Mouse (Mus musculus) midbrain, embryonic 10.5 days (tissue): ENCODE results near the gene Mfap4. TPM values are rescaled to one million over a fixed set of nuclear protein-coding genes. Genes with fewer than 3 reads are reported as not detected.

Source experiments
- DNase-seq: peaks from one replicate; pipeline ENCODE4 v3.0.0-alpha.2; 2017; ENCODE audit warnings: low spot score
- H3K27ac ChIP-seq: fragments of 300-500 bp; sonication (generic); replicated peaks from 2 replicates; pipeline ENCODE4 v1.5.1; 2016; ENCODE audit warnings: mild to moderate bottlenecking
- H3K27me3 ChIP-seq: fragments of 300-500 bp; sonication (generic); 2 replicates; pipeline ENCODE4 v1.6.1; 2016; ENCODE audit warnings: low read depth, mild to moderate bottlenecking; ENCODE audit not compliant: poor library complexity, severe bottlenecking
- H3K36me3 ChIP-seq: fragments of 300-500 bp; sonication (generic); 2 replicates; pipeline ENCODE4 v1.6.1; 2016; ENCODE audit warnings: mild to moderate bottlenecking, moderate library complexity
- H3K4me1 ChIP-seq: fragments of 300-500 bp; sonication (generic); 2 replicates; pipeline ENCODE4 v1.6.1; 2016
- H3K4me3 ChIP-seq: fragments of 300-500 bp; sonication (generic); 2 replicates; pipeline ENCODE4 v1.5.1; 2016; ENCODE audit warnings: mild to moderate bottlenecking, moderate library complexity
- H3K9me3 ChIP-seq: fragments of 300-500 bp; sonication (generic); replicated peaks from 2 replicates; pipeline ENCODE4 v1.6.1; 2016; ENCODE audit warnings: mild to moderate bottlenecking
- WGBS: fragments of 180-500 bp; shearing (Covaris S2); methylation state at CpG from one replicate; pipeline ENCODE4 v1.1.7; 2016; 5-methylcytosine and 5-hydroxymethylcytosine counted together
- polyA plus RNA-seq: library from polyadenylated mRNA; unstranded; fragments of >200 nt; fragmentation: Nextera tagmentation; extraction: Ambion mirVana; gene quantifications from 2 replicates; pipeline ENCODE4 v1.2.1, GENCODE M21; 2016

The Mfap4 gene
- polyA plus RNA-seq, 1 experiment from 2014 or later = 38.4 TPM

- Histone ChIP-seq H3K27ac (no peak overlapping the region), H3K4me3 (no peak overlapping the region), H3K36me3 (peaks cover 40% of the 10 kb centered on the region), H3K9me3 (no peaks in the 10 kb centered on the region), H3K4me1 (0 out of 2 replicates have a peak, but pooled peaks cover 3% of the 10 kb centered on the region), H3K27me3 (no peaks in the 10 kb centered on the region)
- WGBS = 82% methylated on average over 3 of the region's 3 CpGs
- no peak for DNase-seq
These were observed 51.7 kb downstream of the Mfap4 start for GRCm38 (mm10) chr11:61536952-61537351.

GRCm38 (mm10) chr11:61537362-61537761 lies 52.1 kb downstream of the Mfap4 start:
- no peak for DNase-seq
- Histone ChIP-seq H3K27me3 (no peaks in the 10 kb centered on the region), H3K9me3 (no peaks in the 10 kb centered on the region), H3K36me3 (peaks cover 40% of the 10 kb centered on the region), H3K27ac (no peak overlapping the region), H3K4me3 (no peak overlapping the region), H3K4me1 (0 out of 2 replicates have a peak, but pooled peaks cover 3% of the 10 kb centered on the region)
- WGBS = 88% methylated on average over 3 of the region's 3 CpGs

Other genes starting within 250 kb of the Mfap4 start
- 19.7 and 22.3 TPM in 2 replicates for gene Aldh3a2, start 218.0 kb upstream of the Mfap4 start, polyA plus RNA-seq
- gene Slc47a2, start 142.6 kb upstream of the Mfap4 start, polyA plus RNA-seq = not detected in 2 replicates
- gene Slc47a1, start 107.1 kb upstream of the Mfap4 start, polyA plus RNA-seq = 0.10 TPM in 1 of 2 replicates, not detected in the other
- 0.42 and 0.66 TPM in 2 replicates for gene Rnf112, start 31.3 kb upstream of the Mfap4 start, polyA plus RNA-seq
- 89.2 and 94.6 TPM in 2 replicates for gene Mapk7, start 9.0 kb downstream of the Mfap4 start, polyA plus RNA-seq
- 52.5 and 56.0 TPM in 2 replicates for gene B9d1, start 19.7 kb downstream of the Mfap4 start, polyA plus RNA-seq
- 23.9 and 28.4 TPM in 2 replicates for gene Epn2, start 94.3 kb downstream of the Mfap4 start, polyA plus RNA-seq
- 8.2 and 8.6 TPM in 2 replicates for gene Grap, start 167.8 kb downstream of the Mfap4 start, polyA plus RNA-seq
- gene Fam83g, start 198.7 kb downstream of the Mfap4 start, polyA plus RNA-seq = 0.86 and 0.95 TPM in 2 replicates
- not detected in 2 replicates for gene Slc5a10, start 235.4 kb downstream of the Mfap4 start, polyA plus RNA-seq